Mouse (Mus musculus) ES-Bruce4 (cell line): ENCODE measurements at regions not wholly inside any gene's neighbourhood (a gene's known extent, or its start where the extent isn't known, plus 50 kb on each side); places are given as distances from the start of the nearest gene placed in this dataset.

Experiments used
- CTCF ChIP-seq: IDR thresholded peaks from one replicate; pipeline ENCODE4 v1.8.1; 2011; ENCODE audit warnings: low read depth, low read length
- EP300 ChIP-seq: IDR thresholded peaks from 2 replicates; pipeline ENCODE4 v1.6.1; 2011; ENCODE audit warnings: low read depth, low read length; ENCODE audit not compliant: insufficient read depth
- POLR2A ChIP-seq: IDR thresholded peaks from one replicate; pipeline ENCODE4 v1.8.1; 2011; ENCODE audit warnings: low read length; ENCODE audit not compliant: insufficient read depth

- TF ChIP-seq CTCF (no peak), POLR2A (no peak), EP300 (no peak)
These were observed 283.5 kb upstream of the Rarb start for GRCm38 (mm10) chr14:17102486-17102885.
